Mouse (Mus musculus) ES-E14 (cell line): ENCODE results near the gene Prok2. TPM values are rescaled to one million over a fixed set of nuclear protein-coding genes. Genes with fewer than 3 reads are reported as not detected.

Experiments
- DNase-seq: peaks from one replicate; pipeline ENCODE4 v3.0.0-alpha.2; 2013; ENCODE audit warnings: low read depth, low spot score
- H3K27ac ChIP-seq: 2 replicates; pipeline ENCODE4 v1.5.1; 2012; ENCODE audit warnings: low read depth, mild to moderate bottlenecking, low read length, moderate library complexity, mixed read lengths; ENCODE audit not compliant: poor library complexity, insufficient read depth, severe bottlenecking
- H3K36me3 ChIP-seq: 2 replicates; pipeline ENCODE4 v1.6.1; 2012; ENCODE audit warnings: mild to moderate bottlenecking, low read length, moderate library complexity, mixed read lengths; ENCODE audit not compliant: control insufficient read depth, poor library complexity, insufficient read depth, severe bottlenecking
- H3K4me1 ChIP-seq, 2 experiments: fragments of 150-350 bp in 1 of 2; sonication (generic) in 1 of 2; 2 replicates each; pipeline ENCODE4 v1.6.1; 2012; ENCODE audit warnings: low read length in 2 of 2, mild to moderate bottlenecking in 1 of 2, mixed read lengths in 1 of 2; ENCODE audit not compliant: control insufficient read depth in 2 of 2, insufficient read depth in 2 of 2, poor library complexity in 1 of 2
- H3K4me3 ChIP-seq, 2 experiments: fragments of 150-350 bp in 1 of 2; sonication (generic) in 1 of 2; 2 replicates each; pipeline ENCODE4 v1.5.1; 2012; ENCODE audit warnings: low read length in 2 of 2, low read depth in 1 of 2, mild to moderate bottlenecking in 1 of 2, mixed read lengths in 1 of 2; ENCODE audit not compliant: insufficient read depth in 1 of 2, poor library complexity in 1 of 2, severe bottlenecking in 1 of 2
- H3K9ac ChIP-seq: 2 replicates; pipeline ENCODE4 v1.6.1; 2012; ENCODE audit warnings: low read depth, mild to moderate bottlenecking, low read length, mixed read lengths; ENCODE audit not compliant: poor library complexity, insufficient read depth, severe bottlenecking
- H3K9me3 ChIP-seq: fragments of 150-350 bp; sonication (generic); 2 replicates; pipeline ENCODE4 v1.6.1; 2012; ENCODE audit warnings: low read depth, mild to moderate bottlenecking, low read length; ENCODE audit not compliant: control insufficient read depth, insufficient read depth
- CHD2 ChIP-seq: IDR thresholded peaks from 2 replicates; pipeline ENCODE4 v1.6.1; 2014; ENCODE audit warnings: mild to moderate bottlenecking, low read depth, low read length, inconsistent platforms
- HCFC1 ChIP-seq: IDR thresholded peaks from 2 replicates; pipeline ENCODE4 v1.6.1; 2012; ENCODE audit warnings: low read length, inconsistent platforms, borderline replicate concordance; ENCODE audit not compliant: insufficient read depth
- MAFK ChIP-seq: IDR thresholded peaks from 2 replicates; pipeline ENCODE4 v1.6.1; 2014; ENCODE audit warnings: mild to moderate bottlenecking, low read depth, low read length, inconsistent platforms; ENCODE audit not compliant: insufficient read depth
- ZC3H11A ChIP-seq: IDR thresholded peaks from 2 replicates; pipeline ENCODE4 v1.6.1; 2012; ENCODE audit warnings: low read depth, mild to moderate bottlenecking, inconsistent platforms, low read length, borderline replicate concordance
- ZNF384 ChIP-seq: IDR thresholded peaks from 2 replicates; pipeline ENCODE4 v1.6.1; 2012; ENCODE audit warnings: low read depth, low read length, inconsistent platforms
- in situ Hi-C, 2 experiments: fragments of 600-800 bp; cut with MboI; formaldehyde crosslinking; loops; one replicate each; pipeline ENCODE4 v1.15.1; 2025; ENCODE audit warnings: low sequenced_read_pairs in 2 of 2, inconsistent platforms in 1 of 2; ENCODE audit not compliant: unreplicated experiment in 2 of 2
- total RNA-seq: library from RNA; depleted of rRNA; stranded (reverse); fragments of 300-350 nt; gene quantifications from 2 replicates; pipeline ENCODE4 v1.2.3, GENCODE M21; 2012

Gene Prok2
- total RNA-seq, 1 experiment = not detected

DNA sequence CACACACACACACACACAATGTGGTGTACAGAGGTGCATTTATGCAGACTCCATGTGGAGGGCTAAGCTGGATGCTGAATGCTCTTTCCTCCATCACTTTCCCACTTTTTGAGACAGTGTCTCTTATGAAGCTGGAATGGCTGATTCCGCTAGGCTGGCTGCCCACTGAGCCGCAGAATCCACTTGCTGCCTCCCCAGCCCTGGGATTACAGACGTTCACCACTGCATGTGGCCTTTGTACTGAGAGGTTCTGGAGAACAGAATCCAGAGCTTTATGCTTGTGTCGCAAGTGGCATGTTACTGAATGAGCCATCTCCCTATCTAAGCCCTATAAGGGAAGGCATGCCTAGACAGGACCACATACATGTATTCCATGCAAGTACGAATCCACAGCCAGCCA, 12.9 kb downstream of the Prok2 start:
- no peak for DNase-seq
- Histone ChIP-seq H3K4me1 (peaks cover 1 to 6% of the 10 kb centered on the region in 2 experiments; a peak in 2 of 4 replicates), H3K27ac (no peak overlapping the region), H3K36me3 (no peaks in the 10 kb centered on the region), H3K9me3 (no peaks in the 10 kb centered on the region), H3K9ac (no peak overlapping the region), H3K4me3 (no peak overlapping the region)
- TF ChIP-seq MAFK = no peak
- no peak for TF ChIP-seq ZC3H11A
- no peak for TF ChIP-seq HCFC1
- TF ChIP-seq CHD2 = no peak
- TF ChIP-seq ZNF384 = no peak
- in situ Hi-C loops = no loop called here

DNA sequence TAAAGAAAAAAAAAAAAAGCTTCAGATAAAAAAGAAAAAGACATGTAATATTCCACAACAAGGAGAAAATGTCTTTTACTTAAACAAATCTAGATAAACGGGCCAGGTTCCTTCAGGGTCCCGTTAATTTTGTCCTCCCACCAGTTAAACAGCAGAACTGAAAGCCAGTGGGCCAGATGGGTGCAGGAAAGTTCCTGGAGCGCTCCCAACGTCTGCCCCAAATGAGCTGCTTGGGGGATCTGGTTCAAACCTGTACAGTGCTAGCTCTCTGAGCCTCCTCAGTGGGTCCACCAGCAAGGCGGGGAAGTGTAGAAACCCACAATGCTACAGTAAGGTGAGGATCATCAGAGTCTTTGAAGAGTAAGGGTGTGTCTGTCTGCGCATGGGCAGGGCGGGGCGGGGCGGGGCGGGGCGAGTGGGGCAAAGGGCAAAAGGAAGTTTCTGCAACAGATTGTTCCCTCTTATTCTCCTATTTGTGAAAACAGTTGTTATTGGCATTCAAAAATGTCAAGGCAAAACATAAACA, 14.6 kb downstream of the Prok2 start:
- no peak overlapping the region for H3K9ac ChIP-seq
- no peak overlapping the region for H3K27ac ChIP-seq
- in situ Hi-C loops = no loop called here
- no peaks in the 10 kb centered on the region for H3K36me3 ChIP-seq
- no peaks in the 10 kb centered on the region for H3K9me3 ChIP-seq
- TF ChIP-seq CHD2 (no peak), ZNF384 (no peak), HCFC1 (no peak), ZC3H11A (no peak), MAFK (no peak)
- H3K4me3 ChIP-seq = no peak overlapping the region
- DNase-seq = no peak
- H3K4me1 ChIP-seq = peaks cover 1 to 6% of the 10 kb centered on the region in 2 experiments; a peak in 2 of 4 replicates

DNA sequence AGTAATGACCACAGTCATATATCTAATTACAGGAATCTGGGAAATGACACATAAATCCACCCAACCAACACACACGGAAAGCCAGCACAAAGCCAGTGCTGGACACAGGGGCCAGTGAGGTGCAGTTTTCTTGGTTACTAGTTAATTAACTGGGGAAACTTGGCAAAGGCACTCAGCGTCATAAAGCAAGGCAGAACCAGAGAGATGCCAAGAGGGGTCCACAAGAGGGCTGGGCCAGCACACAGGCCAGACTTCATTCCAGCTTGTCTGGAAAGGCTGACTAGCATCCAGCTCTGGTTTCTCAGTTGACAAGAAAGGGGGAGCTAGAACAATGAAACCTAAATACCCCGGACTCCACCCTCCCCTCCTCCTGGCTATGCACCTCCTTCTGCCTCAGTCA, 25.7 kb downstream of the Prok2 start:
- Histone ChIP-seq H3K4me1 (no peaks in the 10 kb centered on the region), H3K36me3 (no peaks in the 10 kb centered on the region), H3K4me3 (peak overlapping the region in 1 of 2 experiments; percentile 14; a peak in 1 of 4 replicates), H3K9me3 (no peaks in the 10 kb centered on the region), H3K27ac (no peak overlapping the region), H3K9ac (no peak overlapping the region)
- in situ Hi-C loops = no loop called here
- no peak for DNase-seq
- TF ChIP-seq CHD2 (no peak), ZNF384 (no peak), ZC3H11A (no peak), MAFK (no peak), HCFC1 (no peak)

DNA sequence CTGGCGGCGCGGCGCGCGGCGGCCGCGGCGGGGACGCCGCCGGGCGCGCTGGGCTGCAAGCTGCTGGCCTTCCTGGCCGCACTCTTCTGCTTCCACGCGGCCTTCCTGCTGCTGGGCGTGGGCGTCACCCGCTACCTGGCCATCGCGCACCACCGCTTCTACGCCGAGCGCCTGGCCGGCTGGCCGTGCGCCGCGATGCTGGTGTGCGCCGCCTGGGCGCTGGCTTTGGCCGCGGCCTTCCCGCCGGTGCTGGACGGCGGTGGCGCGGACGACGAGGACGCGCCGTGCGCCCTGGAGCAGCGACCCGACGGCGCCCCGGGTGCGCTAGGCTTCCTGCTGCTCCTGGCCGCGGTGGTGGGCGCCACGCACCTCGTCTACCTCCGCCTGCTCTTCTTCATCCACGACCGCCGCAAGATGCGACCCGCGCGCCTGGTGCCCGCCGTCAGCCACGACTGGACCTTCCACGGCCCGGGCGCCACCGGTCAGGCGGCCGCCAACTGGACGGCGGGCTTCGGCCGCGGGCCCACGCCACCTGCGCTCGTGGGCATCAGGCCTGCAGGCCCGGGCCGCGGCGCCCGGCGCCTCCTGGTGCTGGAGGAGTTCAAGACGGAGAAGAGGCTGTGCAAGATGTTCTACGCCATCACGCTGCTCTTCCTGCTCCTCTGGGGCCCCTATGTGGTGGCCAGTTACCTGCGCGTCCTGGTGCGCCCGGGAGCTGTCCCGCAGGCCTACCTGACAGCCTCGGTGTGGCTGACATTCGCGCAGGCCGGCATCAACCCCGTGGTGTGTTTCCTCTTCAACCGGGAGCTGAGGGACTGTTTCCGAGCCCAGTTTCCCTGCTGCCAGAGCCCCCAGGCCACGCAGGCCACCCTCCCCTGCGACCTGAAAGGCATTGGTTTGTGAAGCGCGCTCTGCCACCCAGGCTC, 33.0 kb downstream of the Prok2 start:
- no peak for DNase-seq
- no peaks in the 10 kb centered on the region for H3K36me3 ChIP-seq
- no peaks in the 10 kb centered on the region for H3K9me3 ChIP-seq
- in situ Hi-C loops = no loop called here
- no peak for TF ChIP-seq HCFC1
- TF ChIP-seq CHD2 = no peak
- no peak for TF ChIP-seq ZC3H11A
- no peak for TF ChIP-seq MAFK
- TF ChIP-seq ZNF384 = no peak
- peak overlapping the region; percentile 76 to 79 for H3K4me3 ChIP-seq
- H3K4me1 ChIP-seq = 0 out of 4 replicates have a peak, but pooled peaks cover 0 to 2% of the 10 kb centered on the region in 2 experiments
- H3K27ac ChIP-seq = no peak overlapping the region
- H3K9ac ChIP-seq = peak overlapping the region; percentile 76
